7 mouse cellular contexts compared by ENCODE assay signal in the genomic region with DNA sequence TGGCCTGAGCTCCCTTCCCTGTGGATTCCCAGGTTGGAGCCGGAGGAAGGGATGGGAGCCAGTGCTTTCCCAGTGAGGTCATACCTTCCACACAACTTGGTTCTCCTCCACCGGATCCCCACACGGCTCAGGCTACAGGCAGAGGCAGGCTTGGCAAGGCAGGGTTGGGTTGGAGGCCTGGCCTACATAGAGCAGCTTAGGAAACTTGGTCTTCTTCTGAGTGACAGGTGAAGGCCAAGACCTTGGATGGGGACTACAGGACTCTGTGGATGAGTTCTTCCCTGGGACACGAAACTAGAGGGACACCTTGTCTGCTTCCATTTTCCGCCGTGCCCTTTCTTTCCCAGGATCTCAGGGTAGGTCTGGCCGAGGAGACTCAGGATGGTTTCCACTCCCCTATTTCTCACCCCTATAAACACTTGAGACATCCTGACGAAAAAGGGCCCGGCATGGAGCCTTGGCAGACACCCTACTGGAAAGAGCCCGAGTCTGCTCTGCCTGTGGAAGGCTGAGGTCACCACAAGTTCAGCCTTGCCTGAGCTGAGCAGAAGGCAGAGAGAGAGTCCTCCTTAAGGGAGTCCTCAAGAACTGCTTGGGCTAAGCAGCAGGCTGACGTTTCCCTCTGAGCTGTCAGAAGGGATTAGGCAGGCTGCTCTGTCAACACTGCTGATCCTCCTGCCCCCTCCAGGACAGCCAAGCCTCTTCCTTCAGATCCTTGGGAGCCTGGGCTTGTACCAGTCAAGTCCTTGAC.
DNase-seq lines count a peak whose midpoint lies in the region; ATAC-seq lines count a peak whose summit lies in the region.

No protein-coding gene starts in this region.

- 0 out of 2 replicates have a peak overlapping the region, but pooled peaks have one; percentile 20 for H3K9ac ChIP-seq in stomach, embryonic 16.5 days (ENCODE audit: low read length)

- 0 out of 2 replicates have a peak overlapping the region, but pooled peaks have one; percentile 31 for H3K27ac ChIP-seq in limb, embryonic 10.5 days
- peak overlapping the region; percentile 78 for H3K27ac ChIP-seq in stomach, embryonic 16.5 days (ENCODE audit: low read length)

- H3K36me3 ChIP-seq in limb, embryonic 10.5 days = no peaks in the 10 kb centered on the region
- H3K36me3 ChIP-seq in stomach, embryonic 16.5 days (ENCODE audit: control insufficient read depth, insufficient read depth, low read length) = no peaks in the 10 kb centered on the region

- peaks cover 57% of the 10 kb centered on the region for H3K4me1 ChIP-seq in limb, embryonic 10.5 days
- H3K4me1 ChIP-seq in stomach, embryonic 16.5 days (ENCODE audit: control insufficient read depth, insufficient read depth, low read length) = peaks cover 64% of the 10 kb centered on the region

- H3K4me3 ChIP-seq in limb, embryonic 10.5 days = no peak overlapping the region
- no peak overlapping the region for H3K4me3 ChIP-seq in stomach, embryonic 16.5 days (replicated peaks; ENCODE audit: low read length)

- no peak overlapping the region for H3K4me2 ChIP-seq in stomach, embryonic 16.5 days (ENCODE audit: low read depth, low read length)

- WGBS in limb, embryonic 10.5 days = 52% methylated on average over 11 of the region's 11 CpGs
- WGBS in stomach, embryonic 16.5 days = 33% methylated on average over 11 of the region's 11 CpGs

- intact Hi-C loops in gastrocnemius, postnatal 14 days (cut with DNase I; ENCODE audit: low total_unique reads) = no loop called here

- H3K9me3 ChIP-seq in limb, embryonic 10.5 days (replicated peaks) = no peaks in the 10 kb centered on the region
- no peaks in the 10 kb centered on the region for H3K9me3 ChIP-seq in stomach, embryonic 16.5 days (replicated peaks; ENCODE audit: control insufficient read depth, low read length)

- peaks cover 69% of the 10 kb centered on the region for H3K27me3 ChIP-seq in limb, embryonic 10.5 days (ENCODE audit: low read depth, poor library complexity, severe bottlenecking)
- H3K27me3 ChIP-seq in stomach, embryonic 16.5 days (ENCODE audit: control insufficient read depth, insufficient read depth, low read length) = no peaks in the 10 kb centered on the region; the same call in 1 of the 2 replicates

- ATAC-seq in stomach, embryonic 16.5 days (ENCODE audit: insufficient read depth, low FRiP score) = peak; percentile 86

- DNase-seq in MN1 (ENCODE audit: low spot score) (peak; percentile 66), NIH3T3 (ENCODE audit: low read depth) (peak; percentile 13)
- peak; percentile 67 for DNase-seq in gastrocnemius, postnatal 14 days
- DNase-seq in limb, embryonic 10.5 days (ENCODE audit: low spot score) = peak; percentile 45
- DNase-seq in T-cell, adult 2 months (ENCODE audit: low spot score) = no peak
- DNase-seq in right cerebral cortex, postnatal 14 days = no peak

Comparison
In these comparisons a context has a peak if more than half of its experiments do, and no peak if none do; other contexts are left out.
1. DNase-seq: peak in MN1 (single experiment), NIH3T3 (single experiment), gastrocnemius, postnatal 14 days (single experiment) and limb, embryonic 10.5 days (single experiment); none in T-cell, adult 2 months (single experiment) and right cerebral cortex, postnatal 14 days (single experiment).